Comparison of ENCODE assay signal across 11 mouse cellular contexts in the genomic region with DNA sequence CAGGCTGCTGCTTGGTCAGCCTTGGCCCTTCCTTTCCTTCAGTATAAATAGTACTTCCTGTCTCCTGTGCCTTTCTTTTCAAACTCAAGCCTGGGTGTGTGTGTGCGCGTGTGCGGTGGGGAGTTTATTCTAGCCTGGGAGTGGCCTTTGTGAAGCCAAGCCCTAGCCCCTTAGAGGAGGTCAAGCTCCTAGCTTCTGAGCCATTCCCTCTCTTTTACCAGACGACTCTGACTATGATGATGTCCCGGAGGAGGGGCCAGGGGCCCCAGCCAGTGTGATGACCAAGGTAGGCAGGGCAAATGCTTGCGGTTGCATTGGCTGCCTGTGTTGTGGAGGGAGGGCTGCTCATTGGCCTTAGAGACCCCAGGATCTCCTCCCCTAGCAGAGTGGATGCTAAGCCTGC. TPM values are rescaled to one million over a fixed set of nuclear protein-coding genes. Genes with fewer than 3 reads are reported as not detected.
A peak's percentile ranks its signal among the peaks of the same experiment; 100 is the strongest.
DNase-seq lines count a peak whose midpoint lies in the region; ATAC-seq and TF ChIP-seq lines count a peak whose summit lies in the region.
"Had no signal": no experiment of that assay in that cellular context is flagged by ENCODE, and none has a peak within 500 bp of the region (broad histone marks: within the 10 kb centered on the region; RNA-seq: fewer than 3 reads in every experiment).

No protein-coding gene starts in this region.

- ATAC-seq in heart, embryonic 11.5 days (replicated peaks; ENCODE audit: insufficient number of reproducible peaks, low FRiP score, low TSS enrichment), result no peak
- ATAC-seq in lung, postnatal 0 days, result peak; percentile 81

- no peak for TF ChIP-seq CTCF in lung, postnatal 0 days (IDR thresholded peaks at IDR 0.05)

- TF ChIP-seq EP300 in lung, postnatal 0 days (IDR thresholded peaks at IDR 0.05), result peak; percentile 62

- no peaks in the 10 kb centered on the region for H3K9me3 ChIP-seq in heart, embryonic 11.5 days (replicated peaks; ENCODE audit: control insufficient read depth, low read length)
- no peaks in the 10 kb centered on the region for H3K9me3 ChIP-seq in lung, postnatal 0 days (ENCODE audit: low read length)
- H3K9me3 ChIP-seq: hindbrain, embryonic 13.5 days had no signal

- peaks cover 33% of the 10 kb centered on the region for H3K4me1 ChIP-seq in heart, embryonic 11.5 days (ENCODE audit: control insufficient read depth, insufficient read depth, low read length)
- peaks cover 22% of the 10 kb centered on the region for H3K4me1 ChIP-seq in lung, postnatal 0 days (ENCODE audit: insufficient read depth, low read depth, low read length)

- no peaks in the 10 kb centered on the region for H3K27me3 ChIP-seq in heart, embryonic 11.5 days (ENCODE audit: control insufficient read depth, insufficient read depth, low read length)
- H3K27me3 ChIP-seq in lung, postnatal 0 days (replicated peaks; ENCODE audit: insufficient read depth, low read length), result no peaks in the 10 kb centered on the region
- H3K27me3 ChIP-seq: hindbrain, embryonic 13.5 days had no signal

- H3K27ac ChIP-seq in heart, embryonic 11.5 days (ENCODE audit: low read depth, low read length), result no peak overlapping the region
- peak overlapping the region; percentile 86 for H3K27ac ChIP-seq in lung, postnatal 0 days (ENCODE audit: low read length)
- H3K27ac ChIP-seq: hindbrain, embryonic 13.5 days had no signal

- no peak overlapping the region for H3K4me3 ChIP-seq in heart, embryonic 11.5 days (ENCODE audit: low read depth, low read length)
- H3K4me3 ChIP-seq in lung, postnatal 0 days (ENCODE audit: low read depth, low read length), result 0 out of 2 replicates have a peak overlapping the region, but pooled peaks have one; percentile 3
- H3K4me3 ChIP-seq: hindbrain, embryonic 13.5 days had no signal

- no peaks in the 10 kb centered on the region; the same call in 1 of the 2 replicates for H3K36me3 ChIP-seq in heart, embryonic 11.5 days (ENCODE audit: control insufficient read depth, insufficient read depth, low read length)
- H3K36me3 ChIP-seq in lung, postnatal 0 days (ENCODE audit: insufficient read depth, low read length), result peaks cover 17% of the 10 kb centered on the region; the same call in 1 of the 2 replicates
- H3K36me3 ChIP-seq: hindbrain, embryonic 13.5 days had no signal

- DNase-seq in heart, adult 11 months, result peak; percentile 97
- peak; percentile 78 for DNase-seq in R1 (ENCODE audit: low read depth, low spot score)
- DNase-seq in kidney, postnatal 10 days, result peak; percentile 69
- peak; percentile 86 for DNase-seq in lung, postnatal 0 days (ENCODE audit: low spot score)
- DNase-seq in layer of hippocampus, adult 9-11 months, result no peak
- DNase-seq in frontal cortex, postnatal 36 days (ENCODE audit: low spot score in 2 of 2), result no peak
- DNase-seq in thymus, postnatal 25 days, result no peak
- DNase-seq: thymus, adult 18-20 months had no signal

- H3K4me2 ChIP-seq in heart, embryonic 11.5 days, result no peak overlapping the region
- peak overlapping the region; percentile 36 for H3K4me2 ChIP-seq in lung, postnatal 0 days (replicated peaks; ENCODE audit: low read depth, low read length)
- H3K4me2 ChIP-seq: hindbrain, embryonic 13.5 days had no signal

- no peak overlapping the region for H3K9ac ChIP-seq in heart, embryonic 11.5 days (ENCODE audit: low read depth, low read length)
- H3K9ac ChIP-seq in lung, postnatal 0 days (replicated peaks; ENCODE audit: low read depth), result no peak overlapping the region
- H3K9ac ChIP-seq: hindbrain, embryonic 13.5 days had no signal

- WGBS in heart, embryonic 11.5 days (ENCODE audit: insufficient replicate concordance), result 34% methylated on average over 6 of the region's 6 CpGs
- 11% methylated on average over 6 of the region's 6 CpGs for WGBS in lung, postnatal 0 days

RNA-seq across cellular contexts. Expression of gene Gm45837, which starts 25.4 kb away (rescaled TPM):
- polyA plus RNA-seq in heart, embryonic 11.5 days (2014; fragmentation: Nextera tagmentation; extraction: Ambion mirVana), result 0.89 TPM in 1 of 2 replicates, not detected in the other
- 4.0 and 4.2 TPM in 2 replicates for polyA plus RNA-seq in lung, postnatal 0 days (2015; fragmentation: Nextera tagmentation; extraction: Ambion mirVana)
- polyA plus RNA-seq: C2C12; hindbrain, embryonic 13.5 days had no signal

RNA-seq across cellular contexts. Expression of gene Pde2a, which starts 36.2 kb away (rescaled TPM):
- 5.8 and 5.9 TPM in 2 replicates for polyA plus RNA-seq in heart, embryonic 11.5 days (2014; fragmentation: Nextera tagmentation; extraction: Ambion mirVana)
- polyA plus RNA-seq in lung, postnatal 0 days (2015; fragmentation: Nextera tagmentation; extraction: Ambion mirVana), result 3.2 and 4.3 TPM in 2 replicates

RNA-seq across cellular contexts. Expression of gene Arap1, which starts 37.5 kb away (rescaled TPM):
- 15.4 and 16.0 TPM in 2 replicates for polyA plus RNA-seq in heart, embryonic 11.5 days (2014; fragmentation: Nextera tagmentation; extraction: Ambion mirVana)
- polyA plus RNA-seq in lung, postnatal 0 days (2015; fragmentation: Nextera tagmentation; extraction: Ambion mirVana), result 105 and 110 TPM in 2 replicates

Comparison
In these comparisons a context has a peak if more than half of its experiments do, and no peak if none do; other contexts are left out.
1. DNase-seq: peak in heart, adult 11 months (single experiment), R1 (single experiment), kidney, postnatal 10 days (single experiment) and lung, postnatal 0 days (single experiment); none in layer of hippocampus, adult 9-11 months (single experiment), frontal cortex, postnatal 36 days (0 of 2) and thymus, postnatal 25 days (single experiment).